Mouse (Mus musculus) left cerebral cortex, adult 2 months (tissue): ENCODE measurements around the gene Sdk1. TPM values are rescaled to one million over a fixed set of nuclear protein-coding genes. Genes with fewer than 3 reads are reported as not detected.

Experiments used
- DNase-seq, 2 experiments: peaks; one replicate each; pipeline ENCODE4 v3.0.0; 2021 to 2022; ENCODE audit warnings: low spot score in 2 of 2, mixed read lengths in 1 of 2; ENCODE audit errors: extremely low spot score in 1 of 2
- H3K27ac ChIP-seq: fragments of 200-600 bp; 2 replicates; pipeline ENCODE4 v1.8.1; 2022
- H3K4me3 ChIP-seq: fragments of 200-600 bp; 2 replicates; pipeline ENCODE4 v1.8.1; 2022
- CTCF ChIP-seq: fragments of 200-600 bp; IDR thresholded peaks from 2 replicates; pipeline ENCODE4 v1.8.1; 2022; ENCODE audit warnings: antibody characterized with exemption, mild to moderate bottlenecking, moderate library complexity
- intact Hi-C: fragments of 180-260 bp; cut with DNase I; formaldehyde crosslinking; loops from one replicate; pipeline ENCODE4 v1.15.1; 2025
- total RNA-seq, 2 experiments: library from RNA; stranded (reverse); gene quantifications; 2 replicates each; pipeline ENCODE4 v1.2.3; 2021

The Sdk1 gene
- total RNA-seq, 2 experiments from 2014 or later = 9.4 to 9.9 TPM

GRCm38 (mm10) chr5:141677034-141677433 lies 435.7 kb downstream of the Sdk1 start:
- no peak for TF ChIP-seq CTCF
- DNase-seq = no peak
- no peak overlapping the region for H3K27ac ChIP-seq
- intact Hi-C loops = no loop called here
- no peak overlapping the region for H3K4me3 ChIP-seq

- DNase-seq = no peak
- Histone ChIP-seq H3K27ac (no peak overlapping the region), H3K4me3 (no peak overlapping the region)
- no peak for TF ChIP-seq CTCF
- intact Hi-C loops = no loop called here
These were observed 436.6 kb downstream of the Sdk1 start for GRCm38 (mm10) chr5:141677841-141678240.

GRCm38 (mm10) chr5:141686876-141687420 lies 445.7 kb downstream of the Sdk1 start:
- no peak for TF ChIP-seq CTCF
- Histone ChIP-seq H3K4me3 (no peak overlapping the region), H3K27ac (no peak overlapping the region)
- no peak for DNase-seq
- intact Hi-C loops = no loop called here

- intact Hi-C loops = no loop called here
- Histone ChIP-seq H3K27ac (no peak overlapping the region), H3K4me3 (no peak overlapping the region)
- DNase-seq = no peak
- no peak for TF ChIP-seq CTCF
These were observed 448.3 kb downstream of the Sdk1 start for GRCm38 (mm10) chr5:141689442-141690105.

- no peak overlapping the region for H3K27ac ChIP-seq
- intact Hi-C loops = no loop called here
- no peak for DNase-seq
- no peak for TF ChIP-seq CTCF
- H3K4me3 ChIP-seq = no peak overlapping the region
These were observed 450.2 kb downstream of the Sdk1 start for GRCm38 (mm10) chr5:141691482-141691975.

GRCm38 (mm10) chr5:141693716-141694115 lies 452.4 kb downstream of the Sdk1 start:
- Histone ChIP-seq H3K4me3 (no peak overlapping the region), H3K27ac (no peak overlapping the region)
- DNase-seq = no peak
- intact Hi-C loops = no loop called here
- TF ChIP-seq CTCF = no peak

GRCm38 (mm10) chr5:141694901-141695300 lies 453.6 kb downstream of the Sdk1 start:
- no peak for TF ChIP-seq CTCF
- no peak for DNase-seq
- intact Hi-C loops = no loop called here
- no peak overlapping the region for H3K4me3 ChIP-seq
- H3K27ac ChIP-seq = no peak overlapping the region

- intact Hi-C loops = no loop called here
- H3K27ac ChIP-seq = no peak overlapping the region
- TF ChIP-seq CTCF = no peak
- DNase-seq = no peak
- H3K4me3 ChIP-seq = no peak overlapping the region
These were observed 457.1 kb downstream of the Sdk1 start for GRCm38 (mm10) chr5:141698406-141698805.

- intact Hi-C loops = no loop called here
- H3K27ac ChIP-seq = no peak overlapping the region
- no peak for DNase-seq
- no peak overlapping the region for H3K4me3 ChIP-seq
- TF ChIP-seq CTCF = no peak
These were observed 479.5 kb downstream of the Sdk1 start for GRCm38 (mm10) chr5:141720751-141721150.

GRCm38 (mm10) chr5:141727968-141728367 lies 486.7 kb downstream of the Sdk1 start:
- DNase-seq = no peak
- H3K4me3 ChIP-seq = no peak overlapping the region
- intact Hi-C loops = no loop called here
- peak; percentile 2; the same call in 1 of the 2 replicates for TF ChIP-seq CTCF
- H3K27ac ChIP-seq = no peak overlapping the region

- intact Hi-C loops = no loop called here
- Histone ChIP-seq H3K4me3 (no peak overlapping the region), H3K27ac (no peak overlapping the region)
- DNase-seq = no peak
- TF ChIP-seq CTCF = no peak
These were observed 488.7 kb downstream of the Sdk1 start for GRCm38 (mm10) chr5:141730006-141730405.

- intact Hi-C loops = no loop called here
- peak; percentile 23 for TF ChIP-seq CTCF
- Histone ChIP-seq H3K4me3 (no peak overlapping the region), H3K27ac (no peak overlapping the region)
- no peak for DNase-seq
These were observed 497.4 kb downstream of the Sdk1 start for GRCm38 (mm10) chr5:141738725-141739124.

GRCm38 (mm10) chr5:141748793-141749192 lies 507.5 kb downstream of the Sdk1 start:
- Histone ChIP-seq H3K4me3 (no peak overlapping the region), H3K27ac (no peak overlapping the region)
- no peak for TF ChIP-seq CTCF
- intact Hi-C loops = no loop called here
- DNase-seq = no peak
